Mouse (Mus musculus) retina, embryonic 14.5 days (tissue): ENCODE measurements around the gene Zfp664.
A peak's percentile ranks its signal among the peaks of the same experiment; 100 is the strongest.

Experiments
- DNase-seq: peaks from one replicate; pipeline ENCODE4 v3.0.0-alpha.2; 2015; ENCODE audit warnings: low spot score

Zfp664 gene

DNA sequence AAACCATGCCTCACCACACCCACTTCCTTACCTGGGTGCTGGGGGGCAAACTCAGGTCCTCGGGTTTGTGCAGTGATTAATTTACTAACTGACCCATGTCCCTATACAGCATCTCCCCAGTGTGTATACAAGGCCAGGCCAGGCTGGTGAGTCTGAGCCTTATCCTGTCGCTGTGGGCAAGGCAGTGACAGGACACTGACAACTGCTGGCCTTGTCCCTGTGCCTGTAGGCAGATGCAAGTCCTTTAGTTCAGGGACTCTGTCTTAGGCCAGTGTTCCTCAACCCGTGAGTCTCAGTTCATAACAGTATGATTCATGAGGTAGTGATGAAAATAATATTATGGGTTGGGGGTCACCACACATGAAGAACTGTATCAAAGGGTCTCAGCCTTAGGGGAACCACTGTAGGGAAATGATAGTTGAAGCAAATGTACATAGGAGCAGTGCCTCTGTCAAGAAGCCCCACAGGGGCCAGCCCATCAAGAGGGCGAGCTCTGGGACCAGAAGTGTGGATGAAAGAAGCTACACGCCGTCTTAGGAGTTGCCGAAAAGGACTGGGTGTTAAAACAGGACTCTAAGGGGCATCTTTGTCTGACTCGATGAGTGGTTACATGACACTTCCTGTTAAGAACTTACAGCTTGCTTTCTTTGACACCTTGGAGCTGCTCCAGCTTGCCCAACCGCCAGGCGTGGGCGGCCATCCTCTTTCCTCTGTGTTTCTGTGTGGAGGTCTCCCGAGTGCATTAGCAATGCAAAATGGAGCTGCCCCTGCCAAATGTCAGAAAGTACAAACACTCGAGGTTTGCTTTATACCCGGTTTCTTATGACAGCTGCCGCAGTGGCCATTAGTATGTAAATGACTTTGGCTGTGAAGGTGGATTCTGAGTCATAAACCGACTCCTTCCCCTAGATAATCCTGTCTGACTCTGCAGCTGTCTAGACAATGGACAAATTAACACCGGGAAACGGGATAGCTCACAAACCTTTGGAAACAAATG lies 60.2 kb downstream of the Zfp664 start:
- DNase-seq: no peak

DNA sequence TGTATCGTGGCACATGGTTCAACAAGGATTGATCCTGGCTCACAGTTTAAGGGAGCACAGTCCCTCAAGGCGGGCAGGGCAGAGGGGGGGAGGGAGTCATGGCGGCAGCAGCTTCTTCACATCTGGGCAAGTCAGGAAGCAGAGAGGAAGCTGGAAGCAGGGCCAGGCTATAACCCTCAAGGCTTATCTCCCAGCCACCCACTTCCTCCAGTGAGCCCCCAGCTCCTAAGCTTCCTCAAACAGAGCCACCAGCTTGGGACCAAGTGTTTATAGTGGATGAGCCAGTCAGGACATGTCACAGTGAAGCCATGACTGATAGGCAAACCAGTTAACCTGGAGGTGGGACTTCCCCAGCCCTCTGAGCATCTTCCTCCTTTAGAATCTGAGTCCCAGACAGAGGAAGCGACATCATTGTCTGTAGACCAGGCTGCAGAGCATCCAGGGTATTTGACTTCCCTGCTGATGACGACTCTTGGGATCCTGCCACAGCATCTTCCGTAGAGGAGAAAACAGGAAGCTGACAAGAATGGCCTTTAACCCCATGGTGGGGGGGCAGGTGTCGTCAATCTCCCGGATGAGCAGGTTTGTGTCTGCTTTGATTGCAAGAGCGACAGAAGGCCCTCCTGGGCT lies 67.0 kb downstream of the Zfp664 start:
- no peak for DNase-seq

DNA sequence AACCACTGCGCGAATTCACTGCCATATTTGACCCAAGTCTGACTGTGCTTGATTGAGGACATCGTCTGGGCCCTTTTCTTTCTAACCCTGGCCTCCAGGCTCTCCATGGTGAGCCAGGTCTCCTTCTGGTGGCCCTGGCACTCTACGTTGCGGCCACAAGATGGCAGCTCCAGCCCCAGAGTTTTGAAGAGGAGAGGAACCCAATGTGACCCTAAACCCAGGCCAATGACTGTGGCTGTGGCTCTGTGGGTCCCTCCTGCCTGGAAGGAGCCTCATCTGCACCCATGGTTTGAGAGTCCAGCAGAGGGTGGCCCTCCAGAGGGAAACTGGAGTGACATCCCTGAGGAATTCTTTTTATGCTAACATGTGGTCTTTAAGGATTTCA lies 67.6 kb downstream of the Zfp664 start:
- DNase-seq: peak; percentile 74

DNA sequence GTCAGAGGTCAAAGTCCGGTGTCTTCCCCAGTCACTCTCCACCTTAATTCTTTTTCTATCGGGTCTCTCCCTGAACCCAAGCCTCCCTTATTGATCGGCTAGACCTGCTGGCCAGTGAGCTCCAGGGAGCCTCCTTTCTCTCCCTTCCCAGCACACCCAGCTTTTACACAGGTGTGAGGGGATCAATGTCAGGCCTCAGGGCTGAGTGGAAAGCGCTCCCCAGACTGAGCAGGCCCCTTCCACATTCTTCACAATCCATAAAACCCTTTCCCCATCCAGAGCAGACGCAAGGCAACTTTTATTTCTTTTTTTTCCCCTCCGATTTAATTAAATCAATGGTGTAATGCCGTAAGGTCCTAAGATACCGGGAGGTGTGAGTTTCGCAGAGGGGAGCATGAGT lies 68.1 kb downstream of the Zfp664 start:
- no peak for DNase-seq

DNA sequence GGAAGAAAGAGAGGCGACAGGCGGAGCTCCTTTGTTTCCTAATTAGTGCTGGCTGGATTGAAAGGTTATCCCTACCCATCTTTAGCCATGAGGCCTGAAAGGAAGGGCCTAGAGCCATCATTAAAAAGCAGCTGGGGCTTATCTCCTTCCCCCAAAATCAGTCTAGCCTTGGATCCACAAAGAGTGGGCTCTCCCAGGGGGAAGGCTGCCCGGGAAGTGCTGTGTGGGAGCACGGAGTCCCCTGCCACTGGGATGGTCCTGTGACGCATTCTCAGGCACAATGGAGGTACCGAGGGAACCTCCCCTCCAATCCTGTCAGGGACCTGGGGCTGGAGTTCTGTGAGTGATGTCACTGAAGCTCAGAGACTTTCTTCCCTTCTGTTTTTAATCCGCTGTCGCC lies 68.6 kb downstream of the Zfp664 start:
- peak; percentile 80 for DNase-seq

DNA sequence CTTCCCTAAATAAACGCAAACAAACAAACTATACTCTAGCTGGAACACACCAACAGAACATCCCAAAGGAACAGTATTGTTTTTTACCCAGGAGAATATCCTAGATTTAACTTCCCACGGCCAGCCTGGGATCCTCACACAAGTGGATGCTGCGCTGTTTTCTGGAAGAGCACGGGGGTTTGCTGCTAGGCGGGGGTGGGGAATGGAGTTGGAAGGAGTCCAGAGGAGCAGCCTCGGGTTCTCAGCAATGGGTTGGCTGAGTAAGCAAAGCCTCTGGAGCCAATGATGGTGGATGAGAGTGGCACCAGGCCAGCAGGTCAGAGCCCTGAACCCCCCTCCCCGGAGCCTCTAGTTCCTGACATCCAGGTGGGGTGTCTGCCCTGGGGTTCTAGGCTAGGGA lies 72.1 kb downstream of the Zfp664 start:
- DNase-seq: no peak

DNA sequence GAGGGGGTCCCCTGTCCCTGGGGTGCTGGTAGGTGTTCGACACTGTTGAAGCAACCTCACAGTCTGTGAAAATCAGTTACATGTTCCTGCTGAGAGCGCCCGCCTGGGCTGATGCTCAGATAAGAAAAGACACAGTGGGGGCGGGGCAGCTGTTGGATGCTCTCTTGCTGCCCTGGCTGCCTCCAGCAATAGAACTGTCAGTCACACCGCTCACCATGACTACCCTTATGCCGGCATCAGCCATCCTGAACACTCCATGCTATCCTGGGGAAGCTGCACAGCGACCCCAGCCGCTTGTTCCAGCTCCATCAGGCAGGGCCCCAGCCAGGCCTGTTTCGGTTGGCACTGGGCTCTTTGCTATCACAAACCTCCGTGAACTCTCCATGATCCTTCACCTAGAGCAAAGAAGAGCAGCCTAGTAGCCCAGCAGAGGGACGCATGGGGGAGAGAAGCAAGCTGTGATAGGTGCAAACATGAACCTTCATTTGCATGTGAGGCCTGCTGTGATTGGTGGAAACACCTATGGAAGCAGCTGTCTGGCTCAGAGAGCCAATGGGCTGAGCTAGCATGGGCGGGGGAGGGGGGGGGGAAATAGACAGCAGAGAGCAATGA lies 80.8 kb downstream of the Zfp664 start:
- peak; percentile 39 for DNase-seq

DNA sequence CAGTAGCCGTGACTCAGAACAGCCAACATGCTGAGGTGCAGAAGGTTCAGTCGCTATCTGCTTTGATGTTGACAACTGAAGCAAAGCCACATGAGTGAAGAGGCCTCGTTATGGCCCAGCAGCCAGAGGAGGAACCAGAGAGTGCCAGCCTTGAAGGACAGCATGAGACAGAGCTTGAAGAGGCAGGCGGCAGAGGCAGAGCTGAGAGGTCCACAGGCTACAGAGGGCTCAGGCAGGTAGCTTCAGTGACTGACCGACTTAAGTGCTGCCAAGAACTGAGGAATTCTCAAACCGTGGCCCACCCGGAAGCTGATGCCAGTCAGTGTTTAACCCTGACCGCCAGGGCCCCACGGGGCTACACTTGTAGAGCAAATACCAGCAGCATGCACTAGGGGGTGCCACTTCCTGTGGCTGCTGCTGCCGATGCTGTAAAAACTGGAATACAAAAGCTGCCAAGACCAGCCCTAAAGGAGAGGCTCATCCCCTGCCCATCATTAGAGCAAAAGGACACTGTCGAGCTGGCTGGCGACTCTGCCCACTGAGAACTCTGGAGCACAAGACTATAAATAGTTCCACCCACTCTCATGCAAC lies 81.4 kb downstream of the Zfp664 start:
- peak; percentile 70 for DNase-seq

DNA sequence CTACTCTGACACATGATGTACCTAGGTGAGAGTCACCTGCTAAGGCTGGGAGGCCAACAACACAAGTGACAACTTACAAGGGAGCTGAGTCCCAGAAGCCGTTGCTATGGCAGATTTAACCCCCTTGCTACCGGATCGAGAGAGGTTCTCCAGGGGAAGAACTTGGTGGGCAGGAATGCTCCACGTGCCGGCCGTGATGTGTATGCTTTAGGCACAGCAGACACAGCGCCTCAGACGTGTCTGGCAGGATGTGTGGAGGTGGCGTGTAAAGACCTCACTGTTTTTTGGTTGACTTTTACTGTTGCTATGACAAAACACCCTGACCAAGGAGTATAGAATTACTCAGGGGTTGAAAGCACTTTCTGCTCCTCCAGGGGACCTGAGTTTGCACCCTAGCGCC lies 81.9 kb downstream of the Zfp664 start:
- no peak for DNase-seq

DNA sequence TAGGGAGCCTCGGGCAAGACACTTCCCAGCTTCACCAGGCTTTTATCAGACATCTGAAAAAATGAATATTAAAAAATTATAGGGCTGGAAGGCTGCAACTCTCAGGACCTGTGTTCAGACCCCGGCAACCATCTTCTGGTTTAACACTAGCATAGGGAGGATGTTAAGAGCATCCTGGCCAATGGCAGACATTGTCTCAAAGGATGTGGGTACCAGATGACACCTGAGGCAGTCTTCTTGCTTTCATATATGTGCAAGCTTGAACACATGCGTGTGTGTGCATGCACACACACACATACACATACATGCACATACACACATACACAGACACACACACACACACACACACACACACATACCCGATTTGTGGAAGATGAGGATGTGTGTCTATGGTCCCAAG lies 82.6 kb downstream of the Zfp664 start:
- DNase-seq: no peak

DNA sequence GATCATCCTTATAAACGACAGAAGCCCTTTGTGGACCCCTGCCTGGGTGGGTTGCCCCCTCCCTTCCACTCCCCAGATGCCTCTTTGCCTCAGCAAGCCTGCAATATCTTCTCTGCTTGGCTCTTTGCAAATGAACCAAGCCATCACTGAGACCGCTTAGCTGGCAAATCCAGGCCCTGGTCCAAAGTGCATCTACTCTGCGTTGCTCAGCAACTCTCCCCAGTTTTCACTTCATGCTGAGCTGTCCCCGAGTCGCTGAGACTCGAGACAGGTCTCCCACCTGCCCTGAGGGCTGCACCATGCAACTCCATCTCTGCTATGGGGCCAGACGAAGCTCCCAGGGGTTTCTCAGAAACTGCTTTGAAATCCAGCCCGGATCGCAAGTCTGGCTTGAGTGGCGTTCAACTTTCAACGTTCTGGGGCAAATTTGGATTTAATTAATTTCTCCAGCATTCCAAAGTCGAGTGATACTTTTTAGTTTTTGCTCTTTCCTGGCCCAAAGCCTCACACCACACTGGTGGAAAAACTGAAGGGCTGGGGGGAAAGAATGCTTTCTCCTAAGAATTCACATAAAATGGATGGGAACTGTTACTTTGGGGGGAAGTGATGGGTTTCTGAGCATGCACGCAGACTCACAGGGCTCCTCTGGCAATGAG lies 88.3 kb downstream of the Zfp664 start:
- DNase-seq: no peak

DNA sequence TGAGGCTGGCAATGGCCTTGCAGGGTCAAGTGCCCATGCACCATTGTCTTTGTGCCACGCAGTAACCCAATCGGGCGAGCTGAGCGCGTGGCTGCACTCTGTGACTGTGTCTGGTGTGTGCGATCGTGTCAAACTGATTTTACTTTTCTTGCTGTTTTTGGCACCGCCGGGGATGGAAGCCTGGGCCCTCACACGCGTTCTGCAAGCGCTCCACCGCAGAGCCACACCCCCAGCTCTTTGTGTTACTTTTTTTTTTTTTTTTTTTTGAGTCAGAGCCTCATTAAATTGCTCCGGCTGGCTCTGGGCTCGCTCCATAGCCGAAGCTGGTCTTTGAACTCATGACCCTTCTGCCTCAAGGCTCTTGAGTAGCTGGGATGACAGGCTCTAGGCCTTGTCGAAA lies 88.8 kb downstream of the Zfp664 start:
- DNase-seq: no peak
